Mouse (Mus musculus): ENCODE measurements at regions not wholly inside any gene's neighbourhood (a gene's known extent, or its start where the extent isn't known, plus 50 kb on each side); places are given as distances from the start of the nearest gene placed in this dataset.

DNA sequence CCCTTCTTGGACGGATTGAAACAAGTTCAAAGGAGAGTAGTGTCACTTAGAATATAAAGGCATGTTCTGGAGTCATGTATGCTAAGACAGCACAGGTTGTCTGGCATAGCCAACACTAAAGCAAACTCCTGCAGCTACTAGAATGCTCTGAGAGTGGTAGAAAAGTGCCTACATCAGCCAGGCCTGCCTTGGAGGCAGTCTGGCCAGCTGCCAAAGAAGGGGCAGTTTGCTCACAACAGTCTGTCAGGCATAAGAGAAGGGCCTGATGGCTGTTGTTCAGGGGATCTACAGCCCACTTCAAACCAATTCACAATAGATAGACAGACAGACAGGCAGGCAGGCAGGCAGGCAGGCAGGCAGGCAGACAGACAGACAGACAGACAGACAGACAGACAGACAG, 136.5 kb upstream of the Dap start:
- no peak for DNase-seq (ENCODE audit: low spot score)

DNA sequence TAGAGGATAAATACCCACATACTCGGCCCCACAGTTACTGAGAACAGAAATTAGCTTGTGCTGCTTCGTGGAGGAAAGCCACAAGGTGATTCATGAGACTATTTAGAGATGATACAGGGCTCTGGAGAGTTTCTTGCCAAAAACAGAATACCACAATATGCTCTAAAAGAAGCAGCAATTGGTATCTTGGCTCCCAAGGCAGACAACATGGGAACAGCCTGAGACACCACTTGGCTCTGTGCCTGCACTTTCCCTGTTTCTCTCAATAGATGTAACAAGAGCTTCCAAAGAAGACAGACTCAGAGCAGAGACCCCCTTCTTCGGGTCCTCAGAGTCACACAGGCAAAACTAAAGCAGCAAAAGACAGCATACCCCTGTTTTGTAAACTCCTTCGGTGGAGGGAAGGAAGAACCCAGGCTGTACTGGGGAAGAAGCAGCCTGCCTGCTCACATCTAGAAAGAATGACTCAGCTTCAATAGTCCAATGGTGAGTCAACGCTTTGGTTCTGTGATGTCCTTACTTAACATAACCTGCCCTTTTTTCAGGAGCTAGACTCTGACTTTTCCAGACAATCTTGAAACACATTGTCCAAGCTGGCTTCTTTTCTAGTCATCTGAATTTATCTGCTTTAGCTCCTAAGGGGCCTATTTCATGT, 132.1 kb upstream of the Dap start:
- peak; percentile 10 for DNase-seq (ENCODE audit: low spot score)

DNA sequence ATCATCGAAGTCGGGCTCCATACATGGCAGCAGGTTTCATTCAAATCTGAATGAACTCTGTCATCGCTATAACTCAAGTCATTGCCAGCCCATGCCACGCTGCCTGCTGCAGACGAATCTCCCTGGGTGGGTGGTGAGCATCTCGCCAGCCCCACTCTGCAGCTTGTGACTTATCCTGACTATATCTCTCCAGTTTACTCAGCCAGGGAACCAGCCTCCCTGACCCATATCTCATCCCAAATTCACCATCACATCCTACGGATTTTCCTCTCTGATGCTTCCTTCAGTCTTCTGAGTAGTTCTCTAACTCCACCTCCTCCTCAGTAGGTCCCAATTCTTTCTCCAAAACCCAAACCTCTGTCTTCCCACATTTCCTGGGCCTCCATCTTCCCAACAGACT, 127.9 kb upstream of the Dap start:
- no peak for DNase-seq (ENCODE audit: low spot score)

DNA sequence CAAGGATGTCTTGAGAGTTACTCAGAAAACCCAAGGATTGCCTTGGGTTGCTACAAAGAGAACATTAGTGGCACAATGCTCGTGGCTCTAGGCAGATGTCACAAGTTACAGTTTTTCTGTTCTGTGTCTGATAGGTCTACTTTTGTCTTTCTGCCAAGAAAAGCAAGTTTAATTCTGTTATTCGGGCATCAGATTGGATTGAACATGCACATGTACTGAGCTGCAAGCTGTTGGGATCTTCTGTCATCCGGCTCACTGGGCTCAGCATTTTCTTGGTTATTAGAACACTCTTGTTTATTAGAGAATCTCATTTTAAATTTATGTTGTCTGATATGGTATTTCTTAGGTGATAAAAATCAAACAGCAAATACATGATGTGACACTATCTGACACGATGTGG, 126.8 kb upstream of the Dap start:
- no peak for DNase-seq (ENCODE audit: low spot score)

DNA sequence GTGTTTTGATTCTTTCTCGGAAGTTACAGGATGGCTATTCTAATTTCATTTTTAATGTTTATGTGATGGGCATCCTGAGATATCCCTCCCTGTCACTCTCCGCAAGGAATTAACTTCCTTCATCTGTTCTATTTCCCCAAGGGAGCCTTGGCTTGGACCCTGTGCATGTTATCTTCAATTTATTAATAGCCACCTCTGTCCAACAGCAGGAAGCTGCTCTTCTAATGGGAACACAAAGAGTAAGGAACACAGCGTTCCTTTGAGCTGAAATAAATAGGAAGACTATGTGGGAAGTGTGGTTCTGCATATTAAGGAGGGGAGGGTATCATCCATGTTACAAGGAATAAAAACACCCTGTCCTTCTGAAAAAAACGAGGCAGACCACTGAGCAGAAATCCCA, 119.4 kb upstream of the Dap start:
- no peak for DNase-seq (ENCODE audit: low spot score)

DNA sequence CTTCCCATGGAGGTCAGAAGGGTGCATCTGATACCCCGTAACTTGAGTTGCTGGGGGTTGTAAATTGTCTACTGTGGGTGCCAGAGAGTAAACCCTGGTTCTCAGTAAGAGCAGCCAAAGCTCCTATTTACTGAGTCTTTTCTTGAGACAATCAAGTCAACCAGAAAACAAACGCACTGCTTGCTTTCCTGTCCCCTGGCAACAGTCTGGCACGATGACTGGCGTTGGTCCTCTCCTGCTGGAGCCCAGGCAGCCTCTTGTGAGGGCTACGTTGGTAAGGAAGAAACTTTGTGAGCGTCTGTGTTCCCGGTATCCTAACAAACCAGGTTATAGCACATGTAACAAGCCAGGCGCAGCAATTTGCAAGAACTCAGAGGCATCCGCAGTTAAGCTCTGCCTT, 117.2 kb upstream of the Dap start:
- no peak for DNase-seq (ENCODE audit: low spot score)

DNA sequence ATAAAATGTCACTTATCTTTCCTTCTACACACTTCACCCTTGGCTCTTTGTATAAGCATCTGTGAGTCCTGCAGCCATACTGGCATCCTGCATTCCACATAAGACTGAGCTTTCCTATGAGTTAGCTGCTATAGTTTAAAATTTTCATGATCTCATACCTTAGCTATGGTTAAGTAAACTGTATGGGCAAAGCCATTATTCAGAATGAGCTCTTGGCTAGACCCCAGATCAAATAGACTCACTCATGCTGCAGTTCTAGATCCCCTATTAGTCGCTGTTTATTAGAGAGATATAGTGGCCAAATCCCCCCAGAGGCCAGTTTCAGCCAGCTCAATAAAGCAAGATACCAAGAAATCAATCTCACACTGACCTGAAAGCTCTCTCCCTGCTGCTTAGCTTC, 110.9 kb upstream of the Dap start:
- no peak for DNase-seq (ENCODE audit: low spot score)

DNA sequence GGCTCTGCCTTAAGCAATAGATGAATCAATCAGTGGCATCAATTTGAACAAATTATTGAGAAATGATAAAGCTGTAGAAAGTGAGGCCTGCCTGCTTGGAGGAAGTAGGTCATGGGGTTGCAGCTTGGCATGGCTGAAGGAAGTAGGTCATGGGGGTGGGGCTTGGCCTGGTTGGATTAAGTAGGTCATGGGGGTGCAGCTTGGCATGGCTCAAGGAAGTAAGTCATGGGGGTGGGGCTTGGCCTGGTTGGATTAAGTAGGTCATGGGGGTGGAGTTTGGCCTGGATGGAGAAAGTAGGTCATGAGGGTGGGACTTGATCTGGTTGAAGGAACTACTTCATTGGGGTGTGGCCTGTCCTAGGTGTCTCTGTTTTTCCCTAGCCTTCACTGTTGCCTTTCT, 106.8 kb upstream of the Dap start:
- no peak for DNase-seq (ENCODE audit: low spot score)

DNA sequence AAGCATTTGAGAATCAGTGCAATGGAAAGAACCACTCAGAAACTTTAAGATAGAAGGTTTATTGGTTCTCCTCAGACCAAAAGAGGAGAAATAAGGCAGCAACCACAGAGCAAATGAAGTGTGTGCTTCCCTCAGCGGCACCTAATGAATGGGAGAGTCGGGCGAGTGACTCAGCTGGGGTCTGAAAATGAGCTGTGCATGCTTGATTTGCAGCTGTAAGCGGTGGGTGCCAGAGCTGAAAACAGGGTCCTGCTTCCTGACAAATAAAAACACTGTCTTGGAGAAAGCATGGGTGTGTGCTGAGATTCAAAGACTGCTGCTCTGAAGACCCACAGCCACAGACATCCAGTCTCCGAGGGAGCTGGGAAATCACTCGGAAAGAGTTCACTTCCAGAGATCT, 104.0 kb upstream of the Dap start:
- no peak for DNase-seq (ENCODE audit: low spot score)

DNA sequence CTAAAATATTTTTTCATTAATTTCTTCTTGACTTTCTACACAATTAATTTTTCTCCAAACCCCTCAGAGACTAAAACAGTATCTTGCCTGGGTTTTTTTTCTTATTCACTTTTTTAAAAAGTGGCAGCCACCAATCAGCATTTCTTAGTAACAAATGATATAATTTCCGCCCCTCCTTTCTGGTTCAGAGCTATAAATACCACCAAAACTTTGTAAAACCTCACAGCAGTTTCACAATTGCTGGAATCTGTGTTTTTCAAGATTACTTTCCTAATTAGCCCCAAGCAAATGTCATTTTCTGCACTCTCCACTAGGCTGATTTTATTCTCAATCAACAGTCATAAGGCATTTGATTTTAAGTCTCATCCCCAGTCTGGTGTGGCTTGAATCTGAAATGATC, 98.3 kb upstream of the Dap start:
- no peak for DNase-seq (ENCODE audit: low spot score)

DNA sequence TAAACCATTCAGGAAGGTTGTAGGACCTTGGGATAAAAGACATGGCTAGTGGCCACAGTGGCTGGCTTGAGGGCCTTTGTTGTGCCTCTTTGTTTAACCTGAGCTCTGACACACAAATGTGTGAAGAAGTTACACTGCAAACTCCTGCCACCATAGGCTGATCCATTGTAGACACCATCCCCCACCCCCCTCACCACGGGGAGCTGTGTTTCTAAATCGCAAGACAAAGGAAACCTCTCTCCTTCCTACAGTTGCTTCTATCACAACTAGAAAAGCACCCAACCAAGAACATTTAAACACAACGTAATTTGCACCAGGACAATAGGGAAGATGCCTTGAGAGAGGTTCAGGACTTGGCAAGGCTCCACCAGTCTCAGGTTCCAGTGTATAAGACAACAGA, 97.1 kb upstream of the Dap start:
- no peak for DNase-seq (ENCODE audit: low spot score)

DNA sequence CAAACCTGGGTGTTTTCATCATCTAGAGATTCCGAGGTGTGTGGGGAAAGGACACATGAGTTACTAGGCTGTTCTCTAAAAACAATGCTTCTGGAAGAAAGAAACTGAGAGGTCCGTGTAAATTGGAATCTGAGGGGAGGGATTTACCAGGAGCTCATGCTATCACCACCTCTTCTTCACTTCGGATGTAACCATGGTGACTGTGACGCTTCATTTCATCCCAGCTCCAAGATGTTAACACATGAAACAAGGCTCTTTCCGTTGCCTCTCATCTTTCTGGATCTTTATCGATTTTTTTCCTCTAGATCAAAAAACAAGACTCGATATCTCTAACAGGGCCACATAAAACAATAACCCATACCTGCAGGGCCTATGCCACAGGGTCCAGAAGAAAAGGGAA, 89.2 kb upstream of the Dap start:
- no peak for DNase-seq (ENCODE audit: low spot score)

DNA sequence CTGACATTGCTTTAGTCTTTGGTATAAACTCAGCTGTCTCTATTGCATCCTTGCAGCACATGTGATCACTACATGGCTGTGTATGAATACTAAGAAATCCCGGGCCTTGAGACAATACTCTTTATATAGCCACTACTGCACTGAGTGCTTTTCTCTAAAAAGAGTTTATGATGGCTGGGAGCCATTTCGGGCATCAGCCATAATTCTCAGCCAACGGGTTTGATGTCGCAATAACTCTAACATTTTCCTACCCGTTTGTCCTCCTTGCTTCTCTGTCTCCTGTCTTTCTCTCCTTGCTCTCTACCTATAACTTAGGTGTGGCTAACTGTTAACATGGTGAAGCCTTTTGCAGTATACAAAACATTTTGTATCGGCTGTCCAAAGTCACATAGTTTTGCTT, 85.5 kb upstream of the Dap start:
- no peak for DNase-seq (ENCODE audit: low spot score)

DNA sequence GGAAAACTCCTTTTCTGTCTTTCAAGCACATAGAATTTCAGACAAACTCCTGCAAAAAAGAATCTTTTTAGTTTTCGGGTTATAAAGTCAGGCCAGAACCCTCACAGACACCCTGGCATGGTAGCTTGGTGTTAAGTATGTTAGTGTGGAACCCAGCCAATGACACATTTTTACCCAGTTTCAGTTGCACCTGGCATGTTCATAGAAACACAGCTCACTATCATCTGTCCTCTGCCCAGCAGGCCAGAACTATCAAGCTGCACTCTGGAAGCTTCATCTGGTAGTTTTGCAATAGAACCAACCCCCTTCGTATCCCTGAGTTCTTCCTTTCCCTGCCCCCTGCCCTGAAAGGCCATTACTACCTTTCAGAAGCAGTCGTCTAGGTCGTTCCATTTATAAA, 82.4 kb upstream of the Dap start:
- no peak for DNase-seq (ENCODE audit: low spot score)

DNA sequence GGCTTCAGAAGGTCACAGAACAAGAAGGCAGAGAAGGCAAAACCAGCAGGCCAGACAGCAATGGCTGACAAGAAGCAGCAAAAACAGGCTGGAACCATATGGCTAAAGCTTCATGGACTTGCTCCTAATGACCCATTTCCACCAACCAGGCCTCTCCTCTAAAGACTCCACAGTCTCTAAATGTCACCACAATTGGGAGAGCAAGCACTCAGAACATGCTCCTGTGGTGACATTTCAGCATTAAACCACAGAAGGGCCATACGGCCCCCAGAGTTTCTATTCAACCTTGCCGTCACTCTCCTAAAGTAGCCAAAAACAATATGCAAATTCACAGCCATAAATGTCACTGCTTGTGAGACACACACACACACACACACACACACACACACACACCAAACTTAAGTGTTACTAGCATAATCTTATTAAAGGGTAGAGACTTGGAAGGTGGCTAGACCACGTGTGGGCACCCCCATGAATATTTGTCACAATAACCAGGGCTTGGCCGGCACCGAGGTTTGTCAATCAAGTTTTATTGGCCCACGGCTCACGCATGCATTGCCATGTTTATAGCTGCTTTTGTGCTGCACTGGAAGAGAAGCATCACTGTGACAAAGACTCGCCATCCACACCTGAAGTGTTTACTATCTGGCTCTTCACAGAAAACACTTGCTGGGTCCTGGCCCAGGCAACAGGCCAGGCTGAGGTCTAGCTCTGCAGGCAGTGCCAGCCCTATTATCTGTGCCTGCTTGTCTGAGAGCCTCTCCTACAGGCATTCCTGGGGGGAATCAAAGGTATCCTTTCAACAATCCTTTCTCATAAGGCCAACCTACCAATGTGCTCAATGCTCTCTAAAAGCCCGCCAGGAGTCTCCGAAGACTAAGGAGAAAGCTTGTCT, 75.6 kb upstream of the Dap start:
- DNase-seq (ENCODE audit: low spot score) = no peak

DNA sequence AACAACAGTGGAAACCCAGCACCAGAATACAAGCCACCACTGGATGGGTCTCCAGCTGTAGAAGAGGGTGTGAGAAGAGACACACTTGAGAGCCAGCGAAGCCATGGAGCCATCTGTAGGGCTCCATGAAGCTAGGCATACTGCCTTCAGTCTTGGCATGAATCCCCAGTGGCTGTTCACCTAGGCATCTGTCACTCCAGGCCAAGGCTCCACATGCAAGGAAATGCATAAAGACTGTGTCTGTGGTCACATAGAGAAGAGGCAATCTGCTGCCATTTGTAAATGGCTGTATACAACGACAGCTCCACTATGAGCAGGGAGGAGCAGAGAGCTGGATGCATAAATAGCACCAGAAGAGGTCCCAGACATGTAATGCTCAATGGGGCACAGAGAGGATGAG, 74.3 kb upstream of the Dap start:
- no peak for DNase-seq (ENCODE audit: low spot score)

DNA sequence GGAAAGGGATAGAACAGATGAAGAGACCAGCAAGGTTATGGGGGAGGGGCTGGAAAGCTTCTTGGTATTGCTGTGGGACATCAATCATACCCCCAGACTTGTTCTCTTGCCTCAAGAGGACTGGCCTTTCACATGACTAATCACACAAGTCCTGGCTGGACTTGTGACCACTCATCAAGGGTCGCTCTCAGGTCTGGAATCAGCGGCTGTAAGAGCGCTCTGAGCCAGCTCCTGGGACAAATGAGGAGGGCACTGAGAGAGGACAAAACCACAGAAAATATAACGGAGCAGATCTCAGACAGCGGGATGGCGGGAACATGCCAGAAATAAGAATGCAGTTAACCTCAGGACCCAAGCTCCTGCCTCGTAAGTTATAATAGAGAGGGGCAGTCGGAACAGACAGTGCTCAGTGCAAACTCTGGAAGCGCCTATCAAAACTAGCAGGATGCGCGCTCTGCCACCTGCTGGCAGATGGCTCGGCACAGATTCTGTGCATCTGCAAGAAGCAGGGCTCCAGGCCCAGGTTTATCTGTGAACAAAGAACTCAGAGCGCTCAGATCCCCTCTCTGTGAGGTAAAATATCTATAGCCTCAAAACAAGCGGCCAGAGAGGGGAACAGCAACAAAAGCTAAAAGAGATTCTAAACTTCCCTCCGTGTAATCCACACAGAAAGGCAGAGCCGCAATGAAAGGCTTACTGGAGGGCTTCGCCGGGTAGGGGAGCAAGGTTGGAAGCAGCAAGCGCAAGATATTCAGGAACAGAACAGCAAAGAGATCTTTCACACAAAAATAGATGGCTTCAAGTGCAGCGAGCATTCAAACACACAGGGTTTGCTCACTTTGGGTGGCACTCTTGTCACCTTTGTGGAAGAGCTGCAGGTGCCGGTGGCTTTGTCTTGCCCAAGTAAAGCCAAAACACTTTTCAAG, 73.3 kb upstream of the Dap start:
- peak; percentile 47 for DNase-seq (ENCODE audit: low spot score)

DNA sequence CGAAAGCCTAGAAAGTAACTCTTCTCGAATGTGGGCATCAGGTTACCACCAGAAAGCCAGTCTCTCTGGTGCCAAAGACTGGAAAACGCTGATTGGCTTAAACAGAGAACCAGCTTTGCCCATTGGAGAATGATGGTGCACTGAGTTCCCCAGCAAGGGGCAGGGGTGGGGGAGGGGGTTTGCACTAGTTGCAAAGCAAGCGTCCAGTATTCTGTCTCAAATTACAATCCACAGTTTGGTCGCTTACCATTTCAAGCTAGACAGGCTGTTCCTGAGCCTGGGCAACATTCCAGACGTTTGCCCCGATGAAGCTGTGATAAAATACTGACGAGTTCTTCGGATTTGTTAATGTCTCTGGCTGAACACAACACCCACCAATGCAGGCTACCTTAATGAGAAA, 69.0 kb upstream of the Dap start:
- no peak for DNase-seq (ENCODE audit: low spot score)

DNA sequence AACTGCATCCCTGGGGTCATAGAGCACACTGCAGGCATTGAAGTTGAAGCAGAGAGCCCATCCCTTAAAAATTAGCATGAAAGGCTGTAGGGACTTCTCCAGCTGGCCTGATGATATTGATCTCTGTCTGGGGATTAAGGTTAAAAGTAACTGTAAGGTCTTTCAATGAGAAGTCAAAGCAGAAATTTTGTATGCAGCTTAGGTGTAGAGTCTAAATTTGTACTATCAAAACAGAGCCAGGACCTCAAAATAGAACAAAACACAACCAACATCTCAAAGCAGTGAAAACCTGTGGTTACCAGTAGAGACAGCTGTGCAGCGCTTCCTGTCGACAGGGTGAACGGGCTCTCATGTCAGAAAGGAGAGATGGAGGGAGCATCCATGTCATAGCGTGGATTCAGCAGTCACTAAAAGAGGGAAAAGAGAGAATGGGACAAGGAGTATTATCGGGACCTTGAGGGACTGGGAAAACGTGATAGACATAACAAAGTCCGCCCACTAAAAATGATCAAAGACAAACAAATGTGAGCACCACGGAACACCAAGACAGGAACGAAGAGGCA, 57.5 kb upstream of the Dap start:
- DNase-seq (ENCODE audit: low spot score) = no peak

DNA sequence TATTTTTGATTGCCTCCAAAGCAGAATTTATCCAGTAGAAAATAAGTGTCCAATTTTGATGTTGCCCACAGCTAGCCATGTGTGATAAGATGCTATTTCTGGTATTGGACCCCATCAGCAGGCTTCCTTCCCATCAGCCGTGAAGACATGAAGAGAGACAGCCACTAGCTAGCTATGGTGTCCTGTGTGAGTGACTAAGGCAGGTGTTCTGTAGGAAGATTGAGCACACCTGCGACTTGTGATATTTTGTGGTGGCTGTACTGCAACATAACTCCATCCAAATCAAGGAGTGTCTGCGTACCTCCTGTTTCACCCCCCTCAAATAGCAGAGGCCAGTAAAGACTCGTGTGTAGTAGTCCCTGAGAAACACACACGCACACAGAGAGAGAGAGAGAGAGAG, 56.6 kb upstream of the Dap start:
- DNase-seq (ENCODE audit: low spot score) = no peak

DNA sequence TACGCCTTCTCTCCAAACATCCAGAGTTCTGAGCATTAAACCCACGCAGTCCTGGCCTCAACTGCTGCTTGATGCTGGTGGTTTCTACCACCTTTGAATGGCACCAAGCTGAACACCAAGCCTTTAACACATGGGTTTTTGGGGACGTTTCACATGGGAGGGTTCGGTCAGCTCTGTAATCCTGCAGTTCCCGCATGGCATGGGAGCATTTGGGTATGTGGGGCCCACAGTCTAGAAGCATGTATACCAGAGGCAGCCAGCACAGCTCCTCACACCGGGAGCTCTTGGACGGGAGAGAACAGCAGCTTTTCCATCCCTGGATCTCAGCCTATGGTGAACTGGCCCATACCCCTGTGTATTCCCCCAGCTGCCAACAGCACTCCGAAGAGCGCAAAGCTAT, 55.9 kb upstream of the Dap start:
- DNase-seq (ENCODE audit: low spot score) = no peak

DNA sequence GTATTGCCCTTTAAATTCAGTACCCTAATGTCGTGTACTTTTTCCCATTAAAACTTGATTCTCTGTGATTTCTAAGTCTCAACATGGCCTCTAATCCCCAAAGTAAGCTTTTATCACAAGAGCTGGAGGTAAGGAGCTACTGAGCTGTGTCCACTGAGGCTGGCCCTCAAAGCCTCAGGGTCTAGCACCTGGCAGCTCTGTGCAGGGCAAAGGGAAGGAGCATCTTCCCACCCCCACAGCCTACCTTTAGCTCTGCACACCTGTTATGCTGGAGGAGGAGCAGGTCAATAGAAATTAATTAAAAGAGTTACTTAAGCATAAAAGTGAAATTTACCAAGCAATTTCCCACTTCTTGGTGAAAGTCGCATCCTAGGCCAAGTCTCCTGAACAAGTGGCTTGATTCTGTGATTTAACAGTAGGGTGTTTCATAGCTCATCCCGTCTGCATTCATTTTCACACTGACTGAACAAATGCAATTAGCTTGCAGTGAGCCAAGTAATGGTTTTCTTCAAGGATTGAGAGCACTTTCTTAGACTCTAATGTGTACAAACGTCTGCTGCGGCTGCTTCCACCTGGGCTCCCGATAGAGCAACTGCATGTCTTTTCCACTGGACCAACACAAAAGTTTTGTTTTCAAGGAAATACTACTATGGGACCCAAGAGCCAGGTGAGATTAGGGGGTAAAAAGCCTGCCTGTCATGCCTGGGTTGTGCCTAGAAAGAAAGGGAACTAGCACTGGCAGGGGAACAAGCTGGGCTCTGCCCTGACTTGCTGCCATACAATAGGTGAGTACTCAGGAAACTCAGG, 50.6 kb upstream of the Dap start:
- DNase-seq (ENCODE audit: low spot score) = no peak

All from urinary bladder, postnatal 25 days (tissue).